Mouse (Mus musculus): ENCODE results near the gene Spata48. TPM values are rescaled to one million over a fixed set of nuclear protein-coding genes. Genes with fewer than 3 reads are reported as not detected.

Spata48 gene
- 0.44 and 13.7 TPM in 2 replicates for polyA plus RNA-seq (2012; rRNA removed)

GRCm38 (mm10) chr11:11461635-11462560 is at the start of gene Spata48, which contains the start of gene Zpbp:
Spata48 (plus strand) TSS chr11:11462094.
Zpbp (minus strand) TSS chr11:11462408.

Other genes with a start within 250 kb of the Spata48 start
- 0.24 and 0.29 TPM in 2 replicates for gene Zpbp, start 314 bp downstream of the Spata48 start, polyA plus RNA-seq (2012; rRNA removed)
- not detected in 2 replicates for gene 4930512M02Rik, start 165.7 kb downstream of the Spata48 start, polyA plus RNA-seq (2012; rRNA removed)
- 8.9 and 15.7 TPM in 2 replicates for gene Ikzf1, start 222.9 kb downstream of the Spata48 start, polyA plus RNA-seq (2012; rRNA removed)